17 mouse cellular contexts compared by ENCODE assay signal in genomic region chr2:69445896-69446472, GRCm38 (mm10).
DNase-seq lines count a peak whose midpoint lies in the region; ATAC-seq and TF ChIP-seq lines count a peak whose summit lies in the region.
"Had no signal": no experiment of that assay in that cellular context is flagged by ENCODE, and none has a peak within 500 bp of the region (broad histone marks: within the 10 kb centered on the region; RNA-seq: fewer than 3 reads in every experiment).

No protein-coding gene starts in this region.

- 77% methylated on average over 4 of the region's 4 CpGs for WGBS in hindbrain, embryonic 11.5 days
- WGBS in hindbrain, embryonic 12.5 days = 76% methylated on average over 4 of the region's 4 CpGs
- WGBS in limb, embryonic 14.5 days = 78% methylated on average over 4 of the region's 4 CpGs
- 78% methylated on average over 4 of the region's 4 CpGs for WGBS in limb, embryonic 10.5 days
- WGBS in forebrain, postnatal 0 days = 71% methylated on average over 4 of the region's 4 CpGs

- no peak for TF ChIP-seq CTCF in forebrain, postnatal 0 days (IDR thresholded peaks at IDR 0.05; ENCODE audit: low read depth)

- no peak for TF ChIP-seq POLR2A in limb, embryonic 14.5 days (IDR thresholded peaks at IDR 0.05; ENCODE audit: borderline replicate concordance, extremely low read depth, insufficient read depth, insufficient read length)

- H3K4me2 ChIP-seq in hindbrain, embryonic 11.5 days (replicated peaks; ENCODE audit: low read depth, low read length) = no peak overlapping the region
- no peak overlapping the region for H3K4me2 ChIP-seq in hindbrain, embryonic 12.5 days (replicated peaks)
- H3K4me2 ChIP-seq in limb, embryonic 14.5 days (replicated peaks; ENCODE audit: low read depth, low read length, severe bottlenecking) = no peak overlapping the region
- no peak overlapping the region for H3K4me2 ChIP-seq in forebrain, postnatal 0 days (ENCODE audit: low read depth)
- H3K4me2 ChIP-seq: heart, embryonic 12.5 days; hindbrain, embryonic 14.5 days; stomach, embryonic 15.5 days had no signal

- no peaks in the 10 kb centered on the region for H3K4me1 ChIP-seq in hindbrain, embryonic 11.5 days (replicated peaks; ENCODE audit: control insufficient read depth, insufficient read depth, low read length)
- no peaks in the 10 kb centered on the region for H3K4me1 ChIP-seq in hindbrain, embryonic 12.5 days
- no peaks in the 10 kb centered on the region for H3K4me1 ChIP-seq in limb, embryonic 14.5 days (ENCODE audit: control insufficient read depth, insufficient read depth, low read length)
- H3K4me1 ChIP-seq in limb, embryonic 10.5 days = no peaks in the 10 kb centered on the region
- H3K4me1 ChIP-seq in forebrain, postnatal 0 days (ENCODE audit: insufficient read depth) = no peaks in the 10 kb centered on the region
- H3K4me1 ChIP-seq: heart, embryonic 12.5 days; stomach, embryonic 15.5 days had no signal

- H3K4me3 ChIP-seq in hindbrain, embryonic 11.5 days (ENCODE audit: low read depth, low read length) = no peak overlapping the region
- H3K4me3 ChIP-seq in hindbrain, embryonic 12.5 days = no peak overlapping the region
- H3K4me3 ChIP-seq in limb, embryonic 14.5 days (replicated peaks; ENCODE audit: low read length) = no peak overlapping the region
- no peak overlapping the region for H3K4me3 ChIP-seq in limb, embryonic 10.5 days
- no peak overlapping the region for H3K4me3 ChIP-seq in forebrain, postnatal 0 days (ENCODE audit: low read depth, low read length)
- H3K4me3 ChIP-seq: heart, embryonic 12.5 days; stomach, embryonic 15.5 days had no signal

- peak; percentile 9 for DNase-seq in hindbrain, embryonic 11.5 days (ENCODE audit: low spot score)
- DNase-seq in limb, embryonic 14.5 days (ENCODE audit: low spot score) = peak; percentile 11
- DNase-seq in limb, embryonic 10.5 days (ENCODE audit: low spot score) = no peak
- peak; percentile 67 for DNase-seq in brain, adult 2 months (ENCODE audit: low read depth, low spot score)
- DNase-seq in forebrain, postnatal 0 days = peak; percentile 61
- DNase-seq in heart, postnatal 10 days = no peak
- no peak for DNase-seq in ovary, postnatal 14 days (ENCODE audit: low spot score)
- DNase-seq: cerebellum, postnatal 25 days; gastrocnemius, postnatal 14 days; thymus, postnatal 36 days had no signal

- H3K9ac ChIP-seq in hindbrain, embryonic 11.5 days (ENCODE audit: low read depth, low read length) = no peak overlapping the region
- no peak overlapping the region for H3K9ac ChIP-seq in hindbrain, embryonic 12.5 days
- H3K9ac ChIP-seq in limb, embryonic 14.5 days (ENCODE audit: low read depth, low read length, severe bottlenecking) = no peak overlapping the region
- no peak overlapping the region for H3K9ac ChIP-seq in forebrain, postnatal 0 days
- H3K9ac ChIP-seq: heart, embryonic 12.5 days; hindbrain, embryonic 14.5 days; liver, embryonic 14.5 days; stomach, embryonic 15.5 days had no signal

- no peaks in the 10 kb centered on the region for H3K36me3 ChIP-seq in hindbrain, embryonic 11.5 days (ENCODE audit: control insufficient read depth, insufficient read depth, low read length)
- H3K36me3 ChIP-seq in hindbrain, embryonic 12.5 days = no peaks in the 10 kb centered on the region
- no peaks in the 10 kb centered on the region for H3K36me3 ChIP-seq in limb, embryonic 14.5 days (ENCODE audit: control insufficient read depth, insufficient read depth, low read length)
- H3K36me3 ChIP-seq in limb, embryonic 10.5 days = no peaks in the 10 kb centered on the region
- no peaks in the 10 kb centered on the region for H3K36me3 ChIP-seq in forebrain, postnatal 0 days (ENCODE audit: insufficient read depth)
- H3K36me3 ChIP-seq: heart, embryonic 12.5 days; stomach, embryonic 15.5 days had no signal

- no peak overlapping the region for H3K27ac ChIP-seq in hindbrain, embryonic 11.5 days (ENCODE audit: low read depth, low read length)
- no peak overlapping the region for H3K27ac ChIP-seq in hindbrain, embryonic 12.5 days
- no peak overlapping the region for H3K27ac ChIP-seq in limb, embryonic 14.5 days (replicated peaks; ENCODE audit: low read depth, low read length)
- no peak overlapping the region for H3K27ac ChIP-seq in limb, embryonic 10.5 days
- H3K27ac ChIP-seq in forebrain, postnatal 0 days (ENCODE audit: low read depth, low read length) = no peak overlapping the region
- H3K27ac ChIP-seq: hindbrain, embryonic 14.5 days; liver, embryonic 14.5 days; macrophage; stomach, embryonic 15.5 days had no signal

- intact Hi-C loops in heart, postnatal 10 days (cut with DNase I) = no loop called here

- no peaks in the 10 kb centered on the region for H3K9me3 ChIP-seq in hindbrain, embryonic 11.5 days (ENCODE audit: control insufficient read depth, low read length)
- H3K9me3 ChIP-seq in hindbrain, embryonic 12.5 days (replicated peaks) = no peaks in the 10 kb centered on the region
- no peaks in the 10 kb centered on the region for H3K9me3 ChIP-seq in limb, embryonic 14.5 days (ENCODE audit: control insufficient read depth, low read length)
- no peaks in the 10 kb centered on the region for H3K9me3 ChIP-seq in limb, embryonic 10.5 days (replicated peaks)
- H3K9me3 ChIP-seq in forebrain, postnatal 0 days (ENCODE audit: low read length) = no peaks in the 10 kb centered on the region
- H3K9me3 ChIP-seq: heart, embryonic 12.5 days; stomach, embryonic 15.5 days had no signal

- no peaks in the 10 kb centered on the region for H3K27me3 ChIP-seq in hindbrain, embryonic 11.5 days (ENCODE audit: control insufficient read depth, insufficient read depth, low read length)
- no peaks in the 10 kb centered on the region for H3K27me3 ChIP-seq in hindbrain, embryonic 12.5 days
- H3K27me3 ChIP-seq in limb, embryonic 14.5 days (ENCODE audit: control insufficient read depth, insufficient read depth, low read length) = no peaks in the 10 kb centered on the region
- H3K27me3 ChIP-seq in limb, embryonic 10.5 days (ENCODE audit: low read depth, poor library complexity, severe bottlenecking) = no peaks in the 10 kb centered on the region
- no peaks in the 10 kb centered on the region for H3K27me3 ChIP-seq in forebrain, postnatal 0 days (ENCODE audit: insufficient read depth, low read length)
- H3K27me3 ChIP-seq: heart, embryonic 12.5 days; stomach, embryonic 15.5 days had no signal

- ATAC-seq in hindbrain, embryonic 11.5 days (ENCODE audit: low FRiP score) = no peak
- ATAC-seq in hindbrain, embryonic 12.5 days (ENCODE audit: low FRiP score) = no peak
- ATAC-seq in limb, embryonic 14.5 days (ENCODE audit: low FRiP score, low read depth) = no peak
- ATAC-seq in forebrain, postnatal 0 days = peak; percentile 90
- ATAC-seq: CD4-positive, CD25-positive, alpha-beta regulatory T cell, adult 4 months had no signal

Comparison
In these comparisons a context has a peak if more than half of its experiments do, and no peak if none do; other contexts are left out.
1. DNase-seq: peak in hindbrain, embryonic 11.5 days (single experiment), limb, embryonic 14.5 days (single experiment), brain, adult 2 months (single experiment) and forebrain, postnatal 0 days (single experiment); none in limb, embryonic 10.5 days (single experiment), heart, postnatal 10 days (0 of 2) and ovary, postnatal 14 days (single experiment).